Mouse (Mus musculus) stomach, embryonic 15.5 days (tissue): ENCODE data around the gene Fbxl21. TPM values are rescaled to one million over a fixed set of nuclear protein-coding genes. Genes with fewer than 3 reads are reported as not detected.

Experiments
- ATAC-seq: fragments of 200-750 bp; cut with Nextera tagmentation; 2 replicates; pipeline ENCODE4 v1.8.0; 2017; ENCODE audit warnings: low read depth, moderate number of reproducible peaks, moderate TSS enrichment; ENCODE audit not compliant: insufficient read depth, low FRiP score
- H3K27ac ChIP-seq: fragments of 300-500 bp; sonication (generic); 2 replicates; pipeline ENCODE4 v1.5.1; 2015; ENCODE audit warnings: mild to moderate bottlenecking, inconsistent platforms
- H3K27me3 ChIP-seq: fragments of 300-500 bp; sonication (generic); replicated peaks from 2 replicates; pipeline ENCODE4 v1.6.1; 2015; ENCODE audit warnings: inconsistent platforms
- H3K36me3 ChIP-seq: fragments of 300-500 bp; sonication (generic); 2 replicates; pipeline ENCODE4 v1.6.1; 2015; ENCODE audit warnings: inconsistent platforms
- H3K4me1 ChIP-seq: fragments of 300-500 bp; sonication (generic); 2 replicates; pipeline ENCODE4 v1.6.1; 2015; ENCODE audit warnings: inconsistent platforms
- H3K4me2 ChIP-seq: fragments of 300-500 bp; sonication (generic); 2 replicates; pipeline ENCODE4 v1.6.1; 2015; ENCODE audit warnings: mild to moderate bottlenecking, inconsistent platforms
- H3K4me3 ChIP-seq: fragments of 300-500 bp; sonication (generic); replicated peaks from 2 replicates; pipeline ENCODE4 v1.5.1; 2015; ENCODE audit warnings: inconsistent platforms
- H3K9ac ChIP-seq: fragments of 300-500 bp; sonication (generic); 2 replicates; pipeline ENCODE4 v1.6.1; 2015; ENCODE audit warnings: inconsistent platforms
- H3K9me3 ChIP-seq: fragments of 300-500 bp; sonication (generic); 2 replicates; pipeline ENCODE4 v1.6.1; 2016; ENCODE audit warnings: inconsistent platforms
- WGBS: fragments of 180-500 bp; shearing (Covaris S2); methylation state at CpG from one replicate; pipeline ENCODE4 v1.1.7; 2015; 5-methylcytosine and 5-hydroxymethylcytosine counted together
- polyA plus RNA-seq: library from polyadenylated mRNA; unstranded; fragments of >200 nt; fragmentation: Nextera tagmentation; extraction: Ambion mirVana; gene quantifications from 2 replicates; pipeline ENCODE4 v1.2.1, GENCODE M21; 2015

Gene Fbxl21
- polyA plus RNA-seq, 1 experiment from 2014 or later, result 2.5 TPM

DNA sequence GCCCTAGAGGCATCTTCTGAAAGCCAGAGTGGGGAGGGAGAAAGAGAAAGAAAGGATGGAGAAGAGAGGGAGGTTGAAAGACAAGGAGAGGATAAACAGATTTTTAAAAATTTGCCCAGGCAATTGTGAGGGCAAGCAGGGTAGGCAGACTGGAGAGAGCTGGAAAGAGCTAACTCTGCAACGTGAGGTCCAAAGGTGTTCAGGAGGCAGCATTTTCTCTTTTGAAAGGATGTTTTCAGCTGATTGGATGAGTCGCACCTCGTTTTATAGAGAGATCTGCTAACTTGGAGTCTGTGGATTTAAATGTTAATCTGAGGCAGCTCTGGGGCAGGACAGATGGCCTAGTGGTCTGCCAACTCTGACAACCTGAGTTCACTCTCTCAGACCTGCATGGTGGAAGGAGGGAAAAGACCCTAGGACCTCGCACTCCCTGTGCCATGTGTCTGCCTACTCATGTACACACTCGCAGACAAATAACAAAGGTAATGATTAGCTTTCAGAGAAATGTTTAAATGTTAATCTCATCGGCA, 37.6 kb downstream of the Fbxl21 start:
- H3K27ac ChIP-seq, result no peak overlapping the region
- H3K4me3 ChIP-seq, result no peak overlapping the region
- WGBS, result 75% methylated on average over 6 of the region's 6 CpGs
- H3K9ac ChIP-seq, result no peak overlapping the region
- H3K9me3 ChIP-seq, result no peaks in the 10 kb centered on the region
- no peak overlapping the region for H3K4me2 ChIP-seq
- H3K4me1 ChIP-seq, result peaks cover 5% of the 10 kb centered on the region; the same call in 1 of the 2 replicates
- no peak for ATAC-seq
- no peaks in the 10 kb centered on the region for H3K27me3 ChIP-seq
- no peaks in the 10 kb centered on the region for H3K36me3 ChIP-seq

DNA sequence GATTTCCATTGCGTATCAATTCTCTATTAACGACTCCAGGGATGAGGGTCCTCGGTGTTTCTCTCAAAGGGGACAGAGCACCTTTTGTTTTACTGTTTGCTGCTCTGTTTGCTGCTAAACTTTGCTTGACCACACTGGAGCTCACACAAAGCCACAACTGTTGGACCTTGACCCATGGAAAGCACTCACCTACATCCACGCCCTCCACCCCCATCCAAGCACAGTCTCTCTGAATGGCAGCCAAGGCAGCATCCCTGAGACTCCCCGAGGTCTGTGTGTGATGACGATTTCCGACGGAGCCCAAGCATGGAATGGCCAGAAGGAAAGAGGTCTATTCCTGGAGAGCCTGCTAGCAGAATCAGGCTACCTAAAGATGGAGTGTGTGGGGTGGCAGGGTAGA, 38.9 kb downstream of the Fbxl21 start:
- Histone ChIP-seq H3K9me3 (no peaks in the 10 kb centered on the region), H3K4me2 (no peak overlapping the region), H3K4me1 (peaks cover 5% of the 10 kb centered on the region; the same call in 1 of the 2 replicates), H3K4me3 (no peak overlapping the region), H3K27ac (no peak overlapping the region), H3K36me3 (no peaks in the 10 kb centered on the region), H3K27me3 (no peaks in the 10 kb centered on the region), H3K9ac (no peak overlapping the region)
- peak; percentile 63; the same call in 1 of the 2 replicates for ATAC-seq
- 65% methylated on average over 8 of the region's 8 CpGs for WGBS

DNA sequence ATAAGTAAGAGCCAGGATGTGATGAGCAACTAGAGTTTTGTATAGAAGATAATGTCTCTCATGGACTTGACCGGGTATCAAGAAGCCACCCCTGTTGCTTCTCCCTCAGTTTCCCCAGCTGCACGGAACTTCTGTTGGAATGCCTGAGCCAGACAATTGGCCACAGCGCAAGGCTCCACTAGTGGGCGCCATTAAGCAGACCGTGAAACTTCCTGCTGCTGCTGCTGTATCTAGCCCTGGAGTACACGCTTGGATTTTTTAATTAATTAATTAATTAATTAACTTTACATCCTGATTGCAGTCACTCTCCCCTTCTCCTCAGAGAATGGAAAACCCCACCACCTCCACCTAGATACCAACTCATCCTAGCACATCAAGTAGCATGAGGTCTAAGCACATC, 40.8 kb downstream of the Fbxl21 start:
- Histone ChIP-seq H3K36me3 (no peaks in the 10 kb centered on the region), H3K9ac (no peak overlapping the region), H3K4me1 (peaks cover 5% of the 10 kb centered on the region; the same call in 1 of the 2 replicates), H3K9me3 (no peaks in the 10 kb centered on the region), H3K4me3 (no peak overlapping the region), H3K4me2 (no peak overlapping the region), H3K27ac (no peak overlapping the region; the same call in 1 of the 2 replicates), H3K27me3 (no peaks in the 10 kb centered on the region)
- WGBS, result 41% methylated on average over 6 of the region's 6 CpGs
- ATAC-seq, result no peak

DNA sequence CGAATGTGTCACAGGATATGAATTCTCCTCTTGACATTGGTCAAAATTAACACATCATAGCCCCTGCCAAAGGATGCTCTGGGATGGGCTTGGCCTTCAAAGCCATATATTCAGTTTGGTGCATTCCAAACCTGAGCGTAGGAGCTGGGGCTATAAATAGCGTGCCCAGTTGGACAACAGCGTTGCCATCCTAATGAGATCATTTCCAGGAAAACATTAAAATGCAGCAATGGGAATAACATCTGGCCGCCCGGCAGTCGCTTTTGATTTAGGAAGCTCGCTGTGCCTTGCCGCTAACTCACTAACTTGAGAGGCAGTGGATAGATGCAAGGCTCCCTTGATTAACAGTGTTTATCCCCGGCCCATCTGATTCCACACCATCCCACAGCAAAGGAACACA, 44.1 kb downstream of the Fbxl21 start:
- Histone ChIP-seq H3K4me2 (no peak overlapping the region), H3K27ac (no peak overlapping the region)
- 64% methylated on average over 10 of the region's 10 CpGs for WGBS

DNA sequence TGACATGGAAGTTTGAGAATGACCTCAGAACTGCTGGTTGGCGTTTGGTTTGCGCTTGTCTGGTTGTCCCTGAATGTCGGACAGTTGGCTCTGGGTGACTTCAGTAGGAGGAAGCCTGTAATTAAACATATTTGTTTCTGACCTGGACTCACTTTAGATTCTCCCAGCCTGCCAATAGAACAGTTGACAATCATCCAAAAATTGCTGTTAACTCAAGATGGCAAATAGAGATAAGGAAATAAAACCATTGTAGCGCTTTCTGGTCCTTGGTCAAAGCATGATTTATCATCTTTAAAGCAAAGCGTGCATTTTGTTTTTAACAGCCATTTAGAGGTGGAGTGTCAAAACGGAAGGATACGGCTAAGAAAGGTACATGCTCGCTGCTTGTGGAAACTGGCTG, 49.4 kb downstream of the Fbxl21 start:
- Histone ChIP-seq H3K4me2 (no peak overlapping the region), H3K9me3 (no peaks in the 10 kb centered on the region), H3K4me3 (no peak overlapping the region), H3K27ac (no peak overlapping the region), H3K27me3 (no peaks in the 10 kb centered on the region), H3K4me1 (0 out of 2 replicates have a peak, but pooled peaks cover 17% of the 10 kb centered on the region), H3K36me3 (no peaks in the 10 kb centered on the region), H3K9ac (no peak overlapping the region)
- WGBS, result 65% methylated on average over 8 of the region's 8 CpGs
- no peak for ATAC-seq

More for the DNA sequence above, 44.1 kb downstream of the Fbxl21 start:
- Histone ChIP-seq H3K36me3 (no peaks in the 10 kb centered on the region), H3K27me3 (no peaks in the 10 kb centered on the region), H3K9ac (no peak overlapping the region), H3K9me3 (no peaks in the 10 kb centered on the region), H3K4me3 (no peak overlapping the region), H3K4me1 (peaks cover 3% of the 10 kb centered on the region; the same call in 1 of the 2 replicates)
- ATAC-seq, result no peak

DNA sequence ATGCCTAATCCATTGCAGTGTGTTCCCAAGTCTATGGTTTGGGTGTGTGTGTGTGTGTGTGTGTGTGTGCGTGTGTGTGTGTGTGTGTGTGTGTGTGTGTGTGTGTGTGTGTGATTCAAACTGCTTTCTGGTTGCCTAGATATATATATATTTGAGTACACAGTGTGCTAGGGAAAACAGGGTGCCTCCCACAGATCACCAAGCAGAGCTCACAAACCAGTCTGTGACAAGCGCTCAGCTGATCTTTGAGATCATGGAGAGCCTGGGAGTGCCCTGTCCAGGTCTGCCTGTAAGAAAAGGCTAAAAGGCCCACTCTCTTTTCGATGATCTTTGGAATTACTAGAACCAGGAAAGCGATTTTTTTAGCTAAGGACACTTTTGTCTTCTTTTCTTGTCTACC, 52.8 kb downstream of the Fbxl21 start:
- no peaks in the 10 kb centered on the region for H3K9me3 ChIP-seq
- peak overlapping the region; percentile 92 for H3K27ac ChIP-seq
- H3K4me2 ChIP-seq, result no peak overlapping the region
- H3K27me3 ChIP-seq, result no peaks in the 10 kb centered on the region
- H3K36me3 ChIP-seq, result no peaks in the 10 kb centered on the region
- no peak overlapping the region for H3K4me3 ChIP-seq
- 73% methylated on average over 4 of the region's 4 CpGs for WGBS
- 0 out of 2 replicates have a peak, but pooled peaks cover 19% of the 10 kb centered on the region for H3K4me1 ChIP-seq
- no peak for ATAC-seq
- no peak overlapping the region for H3K9ac ChIP-seq

DNA sequence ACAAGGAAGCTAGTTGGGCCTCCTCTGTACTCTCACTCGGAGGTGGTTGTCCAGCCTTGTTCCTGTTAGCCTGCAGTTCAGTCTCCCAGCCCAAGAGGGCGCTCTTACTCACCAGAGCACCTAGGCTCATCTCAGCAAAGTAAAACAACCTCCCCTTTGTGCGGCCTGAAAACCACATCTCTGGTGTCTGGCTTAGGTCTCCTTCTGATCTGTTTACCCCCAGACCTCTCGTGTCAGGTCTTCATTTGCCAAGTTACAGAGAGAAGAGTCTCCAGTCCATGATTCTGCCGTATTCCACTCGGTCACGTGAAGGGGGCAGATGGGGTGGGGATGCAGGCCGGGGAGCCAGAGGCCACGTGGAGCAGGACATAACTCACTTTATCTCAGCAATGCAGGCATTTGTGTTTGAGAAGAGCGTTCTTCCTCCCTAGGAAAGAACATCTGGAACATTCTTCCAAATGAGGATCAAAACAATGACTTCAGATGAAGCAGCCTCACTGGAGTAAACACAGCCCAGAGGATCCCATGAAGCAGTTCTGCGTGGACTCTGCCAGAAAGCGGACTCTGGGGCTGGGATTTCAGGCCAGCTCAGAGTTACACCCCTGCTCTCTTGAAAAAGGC, 53.5 kb downstream of the Fbxl21 start:
- 22% methylated on average over 12 of the region's 12 CpGs for WGBS
- Histone ChIP-seq H3K36me3 (no peaks in the 10 kb centered on the region), H3K9me3 (no peaks in the 10 kb centered on the region), H3K4me3 (no peak overlapping the region), H3K4me2 (no peak overlapping the region), H3K9ac (no peak overlapping the region), H3K4me1 (0 out of 2 replicates have a peak, but pooled peaks cover 19% of the 10 kb centered on the region), H3K27ac (peak overlapping the region; percentile 92), H3K27me3 (no peaks in the 10 kb centered on the region)
- ATAC-seq, result peak; percentile 63

DNA sequence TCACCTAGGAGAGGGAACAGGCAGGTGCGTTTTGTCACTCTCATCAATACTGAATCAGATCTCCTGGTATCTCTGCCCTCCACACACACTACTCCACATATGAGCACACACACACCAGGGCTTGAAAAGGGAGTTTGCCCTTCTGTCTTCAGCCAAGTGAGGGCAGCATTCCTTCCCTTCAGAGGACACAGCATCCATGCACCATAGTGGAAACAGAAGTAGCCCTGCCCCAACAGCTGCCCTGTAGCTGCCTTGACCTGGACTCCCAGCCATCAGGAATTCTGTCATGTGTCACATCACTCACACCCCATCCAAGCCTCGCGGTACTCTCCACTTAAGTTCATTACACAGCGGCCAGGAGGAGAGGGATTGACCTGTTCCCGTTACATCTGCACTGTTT, 55.8 kb downstream of the Fbxl21 start:
- Histone ChIP-seq H3K36me3 (no peaks in the 10 kb centered on the region), H3K9ac (no peak overlapping the region), H3K4me1 (peaks cover 36% of the 10 kb centered on the region), H3K4me3 (no peak overlapping the region), H3K9me3 (no peaks in the 10 kb centered on the region), H3K27me3 (no peaks in the 10 kb centered on the region), H3K27ac (no peak overlapping the region), H3K4me2 (no peak overlapping the region)
- WGBS, result 77% methylated on average over 5 of the region's 5 CpGs
- ATAC-seq, result no peak

DNA sequence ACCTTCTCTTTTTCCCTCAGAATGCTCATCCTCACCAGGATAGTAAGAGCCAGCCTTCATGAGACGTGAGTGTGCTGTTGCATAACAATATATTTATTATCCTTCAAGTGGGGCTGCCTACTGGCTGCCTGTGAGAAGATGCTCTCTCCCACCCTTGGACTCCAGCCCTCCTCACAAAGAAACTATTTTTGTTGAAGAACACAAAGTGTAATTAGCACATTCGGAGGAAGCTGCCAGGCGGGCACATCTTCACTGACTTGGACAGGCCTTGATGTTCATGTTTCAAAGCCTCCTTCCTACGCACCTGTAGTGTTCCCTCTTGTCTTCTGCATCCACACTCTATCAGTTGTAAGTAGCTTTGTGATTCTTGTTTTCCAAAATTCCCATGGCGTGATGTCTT, 58.2 kb downstream of the Fbxl21 start:
- Histone ChIP-seq H3K4me1 (peaks cover 29% of the 10 kb centered on the region), H3K4me3 (no peak overlapping the region), H3K27ac (no peak overlapping the region), H3K36me3 (no peaks in the 10 kb centered on the region), H3K9ac (no peak overlapping the region), H3K9me3 (no peaks in the 10 kb centered on the region), H3K4me2 (no peak overlapping the region), H3K27me3 (no peaks in the 10 kb centered on the region)
- WGBS, result 78% methylated on average over 5 of the region's 5 CpGs
- ATAC-seq, result no peak

DNA sequence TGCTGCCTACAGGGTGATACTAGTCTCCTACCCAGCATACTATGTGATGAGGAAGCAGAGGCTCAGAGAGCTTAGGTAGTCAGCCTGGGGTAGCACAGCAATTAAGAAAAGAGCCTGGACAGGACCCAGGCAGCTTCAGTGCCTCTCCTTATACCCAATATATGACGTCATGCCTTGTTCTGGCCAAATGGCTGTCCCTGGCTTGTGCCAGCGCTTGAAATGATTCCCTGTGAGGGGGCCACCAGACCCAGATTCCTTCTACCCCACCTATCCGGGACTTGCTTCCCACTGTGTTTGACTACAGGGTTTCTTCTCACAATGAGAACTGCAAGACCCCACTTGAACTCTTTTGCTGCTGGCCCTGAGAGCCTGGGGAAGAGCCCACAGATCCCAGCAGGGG, 59.2 kb downstream of the Fbxl21 start:
- Histone ChIP-seq H3K4me1 (peaks cover 21% of the 10 kb centered on the region), H3K9ac (no peak overlapping the region), H3K27me3 (no peaks in the 10 kb centered on the region), H3K9me3 (no peaks in the 10 kb centered on the region), H3K36me3 (no peaks in the 10 kb centered on the region), H3K27ac (peak overlapping the region; percentile 90), H3K4me3 (no peak overlapping the region), H3K4me2 (no peak overlapping the region; the same call in 1 of the 2 replicates)
- WGBS, result 17% methylated on average over 3 of the region's 3 CpGs
- ATAC-seq, result no peak

DNA sequence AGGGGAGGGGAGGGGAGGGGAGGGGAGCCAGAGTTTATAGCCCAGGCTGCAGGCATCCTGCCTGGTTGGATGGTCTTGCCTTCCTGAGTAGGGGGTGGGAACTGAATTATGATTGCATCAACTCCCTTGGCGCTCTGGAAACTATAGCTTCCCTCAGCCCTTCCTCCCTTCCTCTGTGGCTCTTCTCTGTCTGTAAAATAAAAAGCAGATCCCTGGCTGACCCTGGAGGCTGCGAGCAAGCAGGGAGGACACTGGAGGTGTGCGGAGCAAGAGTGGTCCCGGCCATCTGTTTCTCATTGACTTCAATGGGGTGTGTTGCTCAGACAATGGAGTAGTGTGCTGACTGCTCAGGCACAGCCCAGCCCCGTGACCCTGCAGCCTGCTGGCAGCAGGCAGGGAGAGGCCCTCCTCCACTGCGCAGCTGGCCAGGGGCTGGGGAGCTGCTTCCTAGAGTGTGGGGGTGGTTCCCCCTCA, 59.7 kb downstream of the Fbxl21 start:
- WGBS, result 3% methylated on average over 6 of the region's 6 CpGs
- H3K9me3 ChIP-seq, result no peaks in the 10 kb centered on the region
- H3K27me3 ChIP-seq, result no peaks in the 10 kb centered on the region
- H3K4me3 ChIP-seq, result no peak overlapping the region
- no peaks in the 10 kb centered on the region for H3K36me3 ChIP-seq
- no peak overlapping the region for H3K9ac ChIP-seq
- peak overlapping the region; percentile 38 for H3K4me2 ChIP-seq
- H3K27ac ChIP-seq, result peak overlapping the region; percentile 90
- ATAC-seq, result peak; percentile 92
- peaks cover 17% of the 10 kb centered on the region for H3K4me1 ChIP-seq

DNA sequence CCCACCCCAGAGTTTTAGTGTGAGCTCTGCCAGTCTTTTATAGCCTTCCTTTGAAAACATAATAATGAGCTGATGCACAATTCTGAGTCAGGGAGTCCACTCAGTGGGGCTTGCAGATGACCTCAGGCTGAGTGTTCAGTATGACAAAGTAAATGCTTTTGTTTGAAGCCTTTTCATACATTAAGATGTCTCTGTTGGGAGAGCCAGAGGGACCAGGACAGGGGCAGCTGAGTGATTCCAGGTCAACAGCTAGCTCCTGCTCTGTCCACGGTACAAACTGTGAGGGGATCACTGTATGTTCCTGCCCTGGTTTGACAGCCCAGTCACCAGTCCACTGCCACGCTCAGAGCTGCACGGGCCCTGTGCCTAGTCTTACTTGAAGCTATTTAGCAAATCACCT, 60.4 kb downstream of the Fbxl21 start:
- H3K27me3 ChIP-seq, result no peaks in the 10 kb centered on the region
- no peaks in the 10 kb centered on the region for H3K9me3 ChIP-seq
- no peaks in the 10 kb centered on the region for H3K36me3 ChIP-seq
- peak overlapping the region; percentile 67 for H3K27ac ChIP-seq
- no peak overlapping the region for H3K9ac ChIP-seq
- WGBS, result 44% methylated on average over 3 of the region's 3 CpGs
- no peak overlapping the region for H3K4me2 ChIP-seq
- ATAC-seq, result no peak
- peaks cover 17% of the 10 kb centered on the region for H3K4me1 ChIP-seq
- H3K4me3 ChIP-seq, result no peak overlapping the region
